Mouse (Mus musculus): ENCODE data around the gene 4921517D22Rik. TPM values are rescaled to one million over a fixed set of nuclear protein-coding genes. Genes with fewer than 3 reads are reported as not detected.
"Not testable (repeated sequence)": the region's sequence is repeated elsewhere in the genome, so short reads cannot be mapped to it uniquely, and the experiment has no call there.

Gene 4921517D22Rik
- polyA plus RNA-seq, 1 experiment = not detected

- TF ChIP-seq POLR2A (IDR thresholded peaks at IDR 0.05; ENCODE audit: borderline replicate concordance, insufficient read depth, low read length) (no peak), CTCF (IDR thresholded peaks at IDR 0.05; ENCODE audit: borderline replicate concordance, insufficient read depth, low read depth, low read length) (no peak)
- 49% methylated on average over 7 of the region's 7 CpGs for WGBS
- no peak for DNase-seq
- Histone ChIP-seq H3K4me1 (ENCODE audit: control insufficient read depth, insufficient read depth, low read length) (no peaks in the 10 kb centered on the region; the same call in 1 of the 2 replicates), H3K4me3 (replicated peaks; ENCODE audit: insufficient read depth, low read depth, low read length) (no peak within 1 kb of the TSS), H3K27ac (ENCODE audit: insufficient read depth, low read length) (no peak within 1 kb of the TSS), H3K27me3 (ENCODE audit: control insufficient read depth, insufficient read depth, low read length) (no peaks in the 10 kb centered on the region)
Measured at GRCm38 (mm10) chr13:59731652-59732051, 37.7 kb upstream of the 4921517D22Rik start, which contains the start of gene Spata31d1d. Spata31d1d (minus strand) TSS chr13:59731752.

DNA sequence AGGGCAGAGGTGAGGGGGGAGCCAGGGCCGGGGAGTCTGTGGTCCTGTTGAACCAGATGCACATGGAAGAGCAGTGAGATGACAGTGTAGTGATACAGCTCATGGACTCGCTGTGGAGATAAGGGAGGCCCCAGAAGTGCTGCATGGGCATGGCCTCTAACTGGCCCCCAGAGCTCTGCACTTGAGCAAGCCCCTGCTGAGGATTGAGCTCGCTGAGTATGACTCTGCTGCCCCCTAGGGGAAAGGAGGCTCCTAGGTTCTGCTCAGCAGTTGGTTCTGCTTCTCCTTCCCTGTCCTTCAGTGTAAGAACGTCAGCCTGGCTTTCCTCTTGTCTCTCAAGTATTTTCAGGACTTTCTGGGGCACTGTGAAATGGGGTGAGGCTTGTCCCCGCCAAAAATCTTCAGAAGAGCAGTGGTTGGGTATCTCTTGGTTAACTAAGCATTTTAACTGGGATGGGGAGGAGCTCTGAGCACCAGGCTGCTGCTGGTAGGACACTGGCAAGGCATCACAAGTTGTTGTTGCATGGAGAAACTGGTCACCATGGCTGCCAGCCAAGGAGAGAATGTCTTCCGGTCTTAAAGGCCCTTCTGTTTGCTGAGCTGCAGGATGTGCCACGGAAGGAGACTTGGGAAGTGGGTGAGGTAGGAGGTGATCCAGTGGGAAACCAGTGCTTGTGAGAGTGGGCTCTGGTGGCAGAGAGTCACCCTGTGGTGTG is 34.6 kb upstream of the 4921517D22Rik start:
- H3K4me1 ChIP-seq (ENCODE audit: control insufficient read depth, insufficient read depth, low read length) = no peaks in the 10 kb centered on the region; the same call in 1 of the 2 replicates
- peak; percentile 77 to 83 for DNase-seq
- no peak overlapping the region for H3K27ac ChIP-seq (ENCODE audit: insufficient read depth, low read length)
- WGBS = 12% methylated on average over 7 of the region's 7 CpGs
- no peaks in the 10 kb centered on the region for H3K27me3 ChIP-seq (ENCODE audit: control insufficient read depth, insufficient read depth, low read length)
- H3K4me3 ChIP-seq (replicated peaks; ENCODE audit: insufficient read depth, low read depth, low read length) = no peak overlapping the region
- TF ChIP-seq POLR2A (IDR thresholded peaks at IDR 0.05; ENCODE audit: borderline replicate concordance, insufficient read depth, low read length) = no peak
- peak; percentile 97 for TF ChIP-seq CTCF (IDR thresholded peaks at IDR 0.05; ENCODE audit: borderline replicate concordance, insufficient read depth, low read depth, low read length)

DNA sequence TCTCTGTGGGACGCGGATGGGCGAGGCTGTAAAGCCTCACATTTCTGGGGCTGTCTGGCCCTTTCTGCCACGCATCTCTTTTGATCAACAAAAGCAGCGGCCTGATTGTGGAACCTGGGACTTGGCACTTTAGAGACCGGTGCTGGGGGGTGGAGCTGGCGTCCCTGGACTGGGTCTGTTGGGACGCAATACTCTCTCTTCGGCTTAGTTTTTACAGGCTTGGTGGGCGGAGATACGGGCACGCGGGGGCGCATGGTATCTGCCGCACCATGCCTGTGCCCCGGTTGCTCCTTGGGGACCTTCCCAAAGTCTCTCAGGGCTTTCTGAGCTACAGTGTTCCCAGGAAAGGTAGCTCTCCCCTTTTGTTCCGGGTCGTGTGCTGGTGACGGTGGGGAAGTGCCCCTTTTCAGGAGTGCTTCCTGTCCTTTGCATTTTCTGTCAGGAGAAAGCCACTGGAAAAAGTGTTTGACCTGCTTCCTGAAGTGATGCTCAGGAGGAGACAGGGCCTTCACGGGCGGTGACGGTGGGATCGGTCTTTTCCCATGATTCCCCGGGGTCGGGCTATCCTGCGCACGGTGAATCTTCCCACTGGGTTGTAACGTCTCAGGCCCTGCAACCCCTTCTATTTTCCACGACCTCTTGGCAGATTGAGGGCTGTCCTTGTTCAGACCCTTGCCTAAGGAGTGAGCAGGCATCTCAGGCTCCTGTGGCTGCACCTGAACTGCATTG is 32.4 kb upstream of the 4921517D22Rik start:
- H3K4me1 ChIP-seq (ENCODE audit: control insufficient read depth, insufficient read depth, low read length) = no peaks in the 10 kb centered on the region
- no peaks in the 10 kb centered on the region for H3K27me3 ChIP-seq (ENCODE audit: control insufficient read depth, insufficient read depth, low read length)
- no peak for DNase-seq
- peak overlapping the region; percentile 21 for H3K4me3 ChIP-seq (replicated peaks; ENCODE audit: insufficient read depth, low read depth, low read length)
- WGBS = 38% methylated on average over 29 of the region's 29 CpGs
- H3K27ac ChIP-seq (ENCODE audit: insufficient read depth, low read length) = no peak overlapping the region
- TF ChIP-seq POLR2A (IDR thresholded peaks at IDR 0.05; ENCODE audit: borderline replicate concordance, insufficient read depth, low read length) = no peak
- TF ChIP-seq CTCF (IDR thresholded peaks at IDR 0.05; ENCODE audit: borderline replicate concordance, insufficient read depth, low read depth, low read length) = no peak

DNA sequence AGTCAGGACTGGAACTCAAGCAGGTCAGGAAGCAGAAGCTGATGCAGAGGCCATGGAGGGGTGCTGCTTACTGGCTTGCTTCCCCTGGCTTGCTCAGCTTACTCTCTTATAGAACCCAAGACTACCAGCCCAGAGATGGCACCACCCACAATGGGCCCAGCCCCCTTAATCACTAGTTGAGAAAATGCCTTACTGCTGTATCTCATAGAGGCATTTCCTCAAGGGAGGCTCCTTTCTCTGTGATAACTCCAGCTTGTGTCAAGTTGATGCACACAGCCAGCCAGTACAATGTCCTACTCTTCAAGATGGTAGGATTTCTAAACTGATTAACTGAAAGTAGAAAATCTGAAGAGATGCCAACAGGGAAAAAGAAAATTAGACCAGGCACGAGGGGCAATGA is 28.2 kb upstream of the 4921517D22Rik start:
- not testable (repeated sequence) for H3K27ac ChIP-seq (ENCODE audit: insufficient read depth, low read length); H3K27me3 ChIP-seq (ENCODE audit: control insufficient read depth, insufficient read depth, low read length); H3K4me1 ChIP-seq (ENCODE audit: control insufficient read depth, insufficient read depth, low read length); DNase-seq; H3K4me3 ChIP-seq (replicated peaks; ENCODE audit: insufficient read depth, low read depth, low read length)
- WGBS = 84% methylated on average over 1 of the region's 1 CpGs

GRCm38 (mm10) chr13:59719475-59719874 is 25.6 kb upstream of the 4921517D22Rik start:
- TF ChIP-seq CTCF (IDR thresholded peaks at IDR 0.05; ENCODE audit: borderline replicate concordance, insufficient read depth, low read depth, low read length) (no peak), POLR2A (IDR thresholded peaks at IDR 0.05; ENCODE audit: borderline replicate concordance, insufficient read depth, low read length) (no peak)
- no peak for DNase-seq
- no peaks in the 10 kb centered on the region for H3K4me1 ChIP-seq (ENCODE audit: control insufficient read depth, insufficient read depth, low read length)
- H3K4me3 ChIP-seq (replicated peaks; ENCODE audit: insufficient read depth, low read depth, low read length) = no peak overlapping the region
- no peaks in the 10 kb centered on the region for H3K27me3 ChIP-seq (ENCODE audit: control insufficient read depth, insufficient read depth, low read length)
- WGBS = 86% methylated on average over 1 of the region's 1 CpGs
- H3K27ac ChIP-seq (ENCODE audit: insufficient read depth, low read length) = no peak overlapping the region

DNA sequence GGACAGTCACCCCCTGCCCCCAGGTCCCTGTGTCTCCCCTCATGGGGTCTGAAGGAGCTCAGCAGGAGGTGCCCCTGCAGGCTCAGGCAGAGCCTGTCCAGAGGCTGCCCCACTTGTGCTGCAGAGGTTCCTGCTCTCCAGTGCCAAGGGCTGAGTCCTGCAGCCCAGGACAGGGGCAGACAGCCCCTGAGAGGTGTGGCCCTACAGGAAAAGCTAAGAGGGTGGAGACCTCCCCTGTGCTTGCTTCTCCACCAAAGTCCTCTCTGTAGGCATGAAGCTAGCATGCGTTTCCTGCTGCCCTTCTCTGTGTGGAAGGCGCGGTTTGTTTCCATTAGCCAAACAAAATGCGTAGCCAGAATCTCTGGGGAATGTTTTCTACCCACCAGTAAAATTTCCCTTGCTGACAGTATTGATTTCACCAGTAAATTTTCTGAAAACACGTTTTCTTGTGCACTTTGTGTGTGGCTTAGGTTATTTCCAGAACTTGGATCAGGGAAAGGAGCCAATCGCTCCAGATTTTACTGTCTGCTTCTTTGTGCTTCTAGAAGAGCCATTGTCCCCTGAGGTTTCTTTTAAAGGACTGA is 25.0 kb upstream of the 4921517D22Rik start:
- not testable (repeated sequence) for DNase-seq; H3K27me3 ChIP-seq (ENCODE audit: control insufficient read depth, insufficient read depth, low read length); H3K4me1 ChIP-seq (ENCODE audit: control insufficient read depth, insufficient read depth, low read length); H3K27ac ChIP-seq (ENCODE audit: insufficient read depth, low read length); H3K4me3 ChIP-seq (replicated peaks; ENCODE audit: insufficient read depth, low read depth, low read length)
- 57% methylated on average over 6 of the region's 6 CpGs for WGBS

- WGBS = 47% methylated on average over 3 of the region's 3 CpGs
- no peak for DNase-seq
Measured at GRCm38 (mm10) chr13:59713710-59714109, 19.8 kb upstream of the 4921517D22Rik start.

GRCm38 (mm10) chr13:59711984-59712383 is 18.1 kb upstream of the 4921517D22Rik start, which contains the start of gene Spata31d1b:
Spata31d1b (plus strand) TSS chr13:59712284.
- H3K4me1 ChIP-seq (ENCODE audit: control insufficient read depth, insufficient read depth, low read length); H3K4me3 ChIP-seq (replicated peaks; ENCODE audit: insufficient read depth, low read depth, low read length); H3K27me3 ChIP-seq (ENCODE audit: control insufficient read depth, insufficient read depth, low read length); DNase-seq; H3K27ac ChIP-seq (ENCODE audit: insufficient read depth, low read length): not testable (repeated sequence)
- WGBS = 64% methylated on average over 3 of the region's 3 CpGs

More at GRCm38 (mm10) chr13:59713710-59714109, 19.8 kb upstream of the 4921517D22Rik start:
- Histone ChIP-seq H3K4me1 (ENCODE audit: control insufficient read depth, insufficient read depth, low read length) (no peaks in the 10 kb centered on the region), H3K4me3 (replicated peaks; ENCODE audit: insufficient read depth, low read depth, low read length) (no peak overlapping the region), H3K27ac (ENCODE audit: insufficient read depth, low read length) (no peak overlapping the region), H3K27me3 (ENCODE audit: control insufficient read depth, insufficient read depth, low read length) (no peaks in the 10 kb centered on the region)
- no peak for TF ChIP-seq CTCF (IDR thresholded peaks at IDR 0.05; ENCODE audit: borderline replicate concordance, insufficient read depth, low read depth, low read length)
- TF ChIP-seq POLR2A (IDR thresholded peaks at IDR 0.05; ENCODE audit: borderline replicate concordance, insufficient read depth, low read length) = no peak

All from cerebellum, adult 2 months (tissue).